Mouse (Mus musculus) erythroblast, embryonic 14.5 days (primary cell): Measurements from ENCODE around the gene Flt3.

Experiments
- GATA1 ChIP-seq: IDR thresholded peaks from 2 replicates; pipeline ENCODE4 v1.6.1; 2012; ENCODE audit warnings: low read length, inconsistent platforms, mixed read lengths
- TAL1 ChIP-seq: IDR thresholded peaks from 3 replicates; pipeline ENCODE4 v1.6.1; 2012; ENCODE audit warnings: low read length, inconsistent platforms, mixed read lengths

DNA sequence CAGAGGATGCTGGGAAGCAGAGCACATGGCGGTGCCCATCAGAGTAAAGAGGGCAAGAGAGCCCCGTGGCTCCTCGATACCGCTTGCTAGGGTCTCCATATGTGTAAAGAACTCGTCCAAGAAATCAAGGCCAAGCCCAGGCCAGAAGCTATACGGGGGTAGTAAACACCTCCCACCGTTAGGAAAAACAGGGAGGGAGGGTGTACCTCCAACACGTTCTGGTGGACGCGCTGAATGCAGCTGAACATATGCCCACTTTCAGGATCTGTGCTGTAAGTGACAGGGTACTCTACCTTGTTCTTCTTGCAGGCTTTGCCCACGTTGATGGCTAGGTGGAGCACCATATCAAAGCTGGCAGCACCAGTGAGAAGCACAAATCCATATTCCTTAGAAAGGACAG lies 74.4 kb downstream of the Flt3 start:
- TF ChIP-seq TAL1 (no peak), GATA1 (no peak)
